Mouse (Mus musculus): ENCODE measurements around the gene Nod1.

The Nod1 gene

DNA sequence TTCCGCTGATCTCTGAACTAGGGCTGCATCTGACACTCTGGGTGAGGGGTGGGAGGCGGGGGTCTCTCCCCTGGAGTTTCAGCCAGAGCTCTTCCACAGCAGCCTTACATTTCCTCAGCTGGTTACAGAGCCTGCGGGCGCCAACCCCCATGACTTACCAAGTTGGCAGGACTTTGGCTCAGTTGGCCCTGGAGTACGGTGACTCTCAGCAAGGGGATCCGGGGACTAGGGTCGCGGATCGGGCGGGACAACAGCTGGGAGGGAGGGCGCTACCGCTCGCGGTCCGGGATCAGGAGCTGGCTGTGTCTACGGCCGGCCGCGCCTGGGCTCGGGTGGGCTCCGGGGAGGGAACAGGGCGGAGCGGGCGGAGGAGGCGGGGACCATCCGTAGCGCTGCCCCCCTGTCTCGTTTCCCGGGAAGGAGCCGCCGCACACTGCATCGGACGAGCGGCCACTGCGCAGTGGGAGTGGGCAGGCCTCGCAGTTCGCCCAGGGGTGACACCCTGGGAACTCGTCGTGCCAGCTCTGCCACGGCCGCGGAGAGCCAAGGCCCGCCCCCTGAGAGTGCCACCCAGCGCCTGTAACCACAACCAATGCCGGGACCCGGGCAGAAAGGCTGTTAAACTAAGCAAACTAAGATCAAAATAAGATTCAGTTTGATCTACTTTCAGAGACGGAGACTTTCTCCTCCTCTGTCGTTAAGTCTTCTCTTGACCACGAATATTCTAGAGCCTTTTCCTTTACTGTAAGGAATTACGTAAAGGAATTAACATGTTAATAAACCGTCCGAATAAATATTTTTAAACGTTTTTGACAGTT lies at the start of gene Nod1:
Nod1 (minus strand) TSS at position 502 of the 818 bp plus-strand sequence.
- DNase-seq = peak; percentile 47

DNA sequence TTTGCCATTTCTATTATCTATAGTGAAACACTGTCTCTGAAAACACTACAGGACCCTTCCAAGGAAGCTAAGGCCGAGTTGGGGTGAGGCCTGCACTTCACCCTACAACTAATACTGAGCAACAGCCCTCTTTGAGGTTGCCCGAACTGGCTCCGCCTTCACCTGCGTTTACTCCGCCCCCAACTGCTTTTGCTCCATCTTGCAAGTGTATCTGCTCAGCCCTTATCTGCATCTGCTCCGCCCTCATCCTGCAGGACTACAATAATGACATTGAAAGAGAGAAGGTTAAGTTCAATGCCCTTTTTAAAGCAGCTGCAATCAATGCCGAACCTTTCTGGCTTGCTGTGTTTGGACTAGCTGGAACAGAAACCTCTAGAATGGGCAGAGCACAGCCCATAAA lies 49.4 kb upstream of the Nod1 start:
- no peak for DNase-seq

DNA sequence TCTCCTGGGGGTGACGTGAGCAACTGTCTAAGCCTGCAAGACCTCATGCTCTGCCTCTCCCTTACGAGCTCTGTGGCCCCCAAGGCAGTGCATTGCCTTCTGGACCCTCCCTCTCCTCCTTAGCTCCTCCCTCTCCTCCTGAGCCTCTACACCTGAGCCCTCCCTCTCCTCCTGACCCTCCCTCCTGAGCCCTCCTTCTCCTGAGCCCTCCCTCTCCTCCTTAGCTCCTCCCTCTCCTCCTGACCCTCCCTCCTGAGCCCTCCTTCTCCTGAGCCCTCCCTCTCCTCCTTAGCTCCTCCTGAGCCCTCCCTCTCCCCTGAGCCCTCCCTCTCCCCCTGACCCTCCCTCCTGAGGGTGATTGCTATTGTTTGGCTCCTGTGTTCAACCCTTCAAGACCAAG lies 46.0 kb upstream of the Nod1 start:
- no peak for DNase-seq

DNA sequence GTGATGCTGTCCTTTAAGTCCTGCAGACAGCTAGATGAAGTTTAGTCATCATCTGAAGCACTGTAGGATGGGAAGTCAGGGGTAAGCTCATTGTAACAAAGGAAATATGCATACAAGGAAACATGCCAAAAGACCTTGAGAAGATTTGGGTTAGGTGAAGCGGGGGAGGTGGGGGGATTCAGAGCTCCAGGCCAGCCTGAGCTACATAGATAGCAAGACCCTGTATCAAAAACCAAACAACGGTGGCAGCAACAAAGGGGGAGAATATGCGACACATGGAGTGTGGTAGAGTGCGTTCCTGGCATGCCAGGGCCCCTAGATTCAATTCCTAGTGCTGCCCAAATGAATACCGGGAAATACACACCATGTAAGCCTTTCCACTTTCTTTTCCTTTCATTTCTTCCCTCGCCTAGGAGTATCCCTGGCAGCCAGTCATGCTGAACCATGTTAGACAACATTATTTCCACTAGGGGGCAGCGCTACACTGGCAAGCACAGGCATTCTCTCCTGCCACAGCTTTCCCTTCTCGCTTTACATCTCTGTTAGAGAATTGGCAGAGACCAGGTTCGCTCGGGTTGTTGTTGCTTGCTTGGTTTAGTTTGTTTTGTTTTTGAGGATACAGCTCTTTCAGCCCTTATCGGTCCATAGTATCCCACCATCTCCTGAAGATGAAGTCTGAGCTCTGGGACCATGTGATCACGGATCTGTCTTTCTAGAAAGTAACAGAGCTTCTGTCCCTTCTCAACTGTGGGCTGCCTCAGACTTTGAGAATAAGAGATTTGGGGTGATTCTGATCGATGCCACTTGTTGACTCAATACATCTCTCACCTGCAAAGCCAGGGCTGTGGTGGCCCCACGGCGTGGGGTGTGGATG lies 44.5 kb upstream of the Nod1 start:
- peak; percentile 34 for DNase-seq

DNA sequence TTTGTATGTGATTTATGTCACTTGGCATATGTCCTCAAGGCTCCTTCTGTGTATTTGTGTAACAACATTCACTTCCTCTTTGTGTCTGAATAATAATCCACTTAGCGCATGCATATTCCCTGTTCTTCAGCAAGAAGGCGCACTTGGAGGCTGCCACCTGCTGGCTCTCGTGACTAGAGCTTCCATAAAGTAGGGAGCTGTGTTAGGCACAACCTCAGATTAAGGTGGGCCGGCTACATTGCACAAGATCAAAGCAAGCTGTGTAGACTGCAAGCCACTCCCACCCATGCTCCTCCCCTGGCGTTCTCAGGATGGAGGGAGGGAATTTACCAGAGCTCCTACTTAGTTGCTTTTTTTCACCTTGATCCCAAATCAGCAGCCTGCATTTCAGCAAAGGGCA lies 43.8 kb upstream of the Nod1 start:
- DNase-seq = no peak

DNA sequence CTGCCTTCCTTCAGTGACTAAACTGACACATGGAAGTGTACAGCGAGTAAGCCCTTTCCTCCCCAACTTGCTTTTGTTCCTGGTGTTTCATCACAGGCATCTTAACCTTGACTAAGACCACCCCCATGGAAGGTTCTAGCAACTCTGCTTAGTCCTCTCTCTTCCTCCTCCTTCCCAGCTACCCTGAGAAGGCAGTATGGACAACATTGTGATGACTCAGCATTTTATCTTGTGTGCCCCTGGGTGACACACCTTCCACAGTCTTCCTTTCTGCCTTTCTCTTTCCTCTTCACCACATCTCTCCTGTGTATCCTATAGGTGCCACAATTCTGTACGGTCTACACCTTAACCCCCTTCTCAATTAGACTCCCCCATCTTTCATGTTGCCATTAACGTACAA lies 41.8 kb upstream of the Nod1 start:
- DNase-seq = no peak

DNA sequence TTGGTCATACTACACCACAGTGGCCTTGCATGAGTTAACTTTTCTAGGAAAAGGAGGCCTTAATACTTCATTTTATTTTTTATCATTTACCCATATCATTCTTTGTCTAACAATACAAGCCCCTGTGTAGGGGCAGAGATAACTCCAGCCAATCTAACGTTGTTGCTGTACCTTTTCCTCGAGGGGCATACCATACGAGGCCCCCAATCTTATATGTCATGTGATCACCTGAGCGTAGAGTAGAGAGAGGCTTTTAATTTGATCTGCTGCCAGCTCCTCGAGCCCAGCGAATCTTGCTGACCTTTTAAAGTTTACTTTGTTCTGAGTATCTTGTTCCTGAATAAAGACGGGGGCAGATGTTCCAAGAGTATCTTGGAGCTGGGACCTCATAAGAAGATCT lies 40.1 kb upstream of the Nod1 start:
- DNase-seq = no peak

DNA sequence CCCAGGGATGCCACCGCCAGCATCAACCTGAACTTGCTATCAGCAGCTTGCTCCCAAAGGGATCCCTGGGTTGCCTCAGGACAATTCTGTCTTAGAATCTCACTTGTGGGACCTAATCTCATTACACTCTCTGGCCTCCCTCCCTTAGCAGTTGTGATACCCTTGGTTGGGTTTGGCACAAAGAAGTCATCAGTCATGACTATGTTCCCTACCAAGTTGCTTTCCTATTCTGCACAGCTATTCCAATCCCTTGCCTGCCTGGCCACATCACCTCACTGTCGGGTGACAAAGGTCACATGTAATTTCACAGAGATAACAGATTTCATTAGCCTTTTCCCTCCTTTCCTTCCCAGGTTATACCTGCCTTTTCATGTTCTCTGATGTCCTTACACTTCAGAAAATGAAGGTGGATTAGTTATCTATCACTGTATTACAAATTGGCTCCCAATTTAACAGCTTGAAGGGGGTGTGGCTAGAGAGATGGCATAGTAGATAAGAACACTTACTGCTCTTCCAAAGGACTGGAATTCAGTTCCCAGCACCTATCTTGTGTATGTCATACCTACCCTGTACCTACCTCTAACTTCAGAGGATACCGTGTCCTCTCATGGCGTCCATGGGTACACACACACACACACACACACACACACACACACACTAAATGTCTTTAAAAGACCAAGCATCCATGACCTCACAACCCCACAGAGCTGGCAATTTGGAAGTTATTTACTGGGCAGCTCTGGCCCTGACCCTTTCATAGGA lies 38.1 kb upstream of the Nod1 start:
- no peak for DNase-seq

DNA sequence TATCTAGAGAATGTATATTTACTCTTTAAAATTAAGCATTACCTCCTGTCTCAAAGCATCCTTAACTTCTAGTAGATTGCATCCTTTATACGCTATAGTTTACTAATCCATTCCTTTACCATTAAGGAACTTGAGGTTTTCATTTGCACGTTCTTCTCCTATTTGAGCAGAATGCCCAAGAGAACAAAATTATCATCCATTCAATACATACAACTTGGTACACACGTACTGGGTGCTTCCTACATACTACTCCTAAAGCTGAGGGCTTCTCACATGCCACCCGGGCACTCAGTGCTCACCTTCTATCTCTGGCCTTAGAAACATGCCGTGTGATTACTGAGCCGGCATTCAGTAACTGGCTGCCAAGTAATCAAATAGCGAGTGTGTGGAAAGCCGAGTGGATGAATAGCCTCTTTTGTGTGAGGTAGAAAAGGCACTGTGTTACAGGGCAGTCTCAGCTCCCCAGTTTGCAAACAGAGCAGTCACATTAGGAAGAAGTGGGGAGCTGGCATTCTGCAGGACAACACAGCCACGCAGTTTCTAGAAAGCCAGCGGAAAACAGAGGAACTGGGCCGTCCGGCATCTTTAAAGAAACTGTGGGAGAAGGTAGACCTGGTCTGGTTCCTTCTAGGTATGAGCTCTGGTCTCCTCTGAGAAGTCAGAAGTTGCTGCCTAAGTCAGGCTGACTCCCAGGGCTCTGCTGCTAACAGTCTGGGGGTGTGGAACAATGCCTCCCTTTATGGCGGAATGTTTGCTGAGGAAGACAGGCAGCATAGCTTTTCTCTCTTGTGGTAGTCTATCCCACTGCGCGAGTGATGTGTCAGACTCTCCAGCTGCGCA lies 37.2 kb upstream of the Nod1 start:
- DNase-seq = no peak

DNA sequence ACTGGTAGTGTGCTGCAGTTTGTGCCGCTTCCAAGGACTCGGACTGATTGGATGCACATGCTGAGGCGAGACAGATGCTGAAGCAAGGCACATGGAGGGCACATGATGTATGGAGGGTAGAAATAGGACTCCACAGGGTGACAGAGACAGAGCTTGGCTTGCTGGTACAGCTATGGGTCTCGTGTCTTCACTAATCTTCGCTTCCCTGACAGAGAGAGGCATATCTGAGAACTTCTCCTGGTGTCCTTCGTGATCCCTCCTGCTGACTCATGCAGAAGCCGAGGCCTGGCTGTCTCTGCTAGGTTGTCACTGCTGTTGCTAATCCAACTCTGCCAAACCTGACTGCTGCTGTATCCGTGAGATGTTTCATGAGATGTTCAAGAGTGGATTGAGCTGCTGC lies 36.0 kb upstream of the Nod1 start:
- no peak for DNase-seq

DNA sequence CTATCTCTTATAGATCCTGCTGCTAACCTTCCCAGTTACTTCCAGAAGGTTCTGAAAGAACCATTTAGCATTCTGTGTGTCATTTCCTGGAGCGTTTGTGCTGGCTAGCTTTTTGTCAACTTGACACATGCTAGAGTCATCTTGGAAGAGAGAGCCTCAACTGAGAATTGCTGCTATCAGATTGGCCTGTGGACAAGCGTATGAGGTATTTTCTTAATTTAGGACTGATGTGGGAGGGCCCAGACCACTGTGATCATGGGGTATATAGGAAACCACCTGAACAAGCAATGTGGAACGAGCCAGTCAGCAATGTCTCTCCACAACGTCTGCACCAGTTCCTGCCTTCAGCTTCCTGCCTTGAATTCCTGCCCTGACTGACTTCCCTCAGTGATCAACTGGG lies 31.1 kb upstream of the Nod1 start:
- no peak for DNase-seq

DNA sequence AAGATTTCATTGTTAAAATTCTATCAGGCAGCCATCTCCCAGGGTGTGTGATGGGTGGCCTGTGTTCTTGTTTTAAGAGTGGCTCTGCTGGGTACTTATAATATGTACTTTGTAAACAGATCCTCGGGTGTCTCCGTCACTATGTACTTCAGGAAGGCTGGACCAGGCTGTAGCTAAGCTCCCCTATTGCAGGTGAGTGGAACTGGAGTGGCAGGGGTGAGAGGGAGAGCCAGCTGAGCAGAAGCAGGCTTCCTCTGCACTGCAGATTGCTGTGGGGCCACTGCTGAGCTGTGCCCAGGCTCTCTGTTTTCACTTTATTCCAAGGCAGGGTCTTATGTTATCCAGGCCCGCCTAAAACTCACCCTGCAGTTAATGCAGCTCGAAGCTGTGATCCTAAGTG lies 30.0 kb upstream of the Nod1 start:
- DNase-seq = no peak

DNA sequence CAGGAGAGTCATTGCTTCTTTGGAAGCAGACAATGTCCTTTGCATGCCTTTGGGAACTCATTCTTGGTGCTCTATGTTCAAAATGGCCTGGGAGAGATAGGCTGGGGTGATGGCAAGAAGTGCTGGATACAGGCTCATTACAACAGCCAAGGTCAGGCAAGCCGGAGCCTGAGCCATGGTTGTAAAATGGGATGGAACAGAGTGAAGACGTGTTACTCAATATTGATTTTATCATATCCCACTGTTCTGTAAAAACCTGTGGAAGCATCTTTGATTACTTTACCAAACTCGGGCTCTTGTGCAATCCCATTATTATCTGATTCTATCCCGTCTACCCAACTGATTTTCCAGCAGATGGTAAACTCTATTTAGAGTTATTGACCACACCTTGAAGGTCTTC lies 28.9 kb upstream of the Nod1 start:
- DNase-seq = no peak

DNA sequence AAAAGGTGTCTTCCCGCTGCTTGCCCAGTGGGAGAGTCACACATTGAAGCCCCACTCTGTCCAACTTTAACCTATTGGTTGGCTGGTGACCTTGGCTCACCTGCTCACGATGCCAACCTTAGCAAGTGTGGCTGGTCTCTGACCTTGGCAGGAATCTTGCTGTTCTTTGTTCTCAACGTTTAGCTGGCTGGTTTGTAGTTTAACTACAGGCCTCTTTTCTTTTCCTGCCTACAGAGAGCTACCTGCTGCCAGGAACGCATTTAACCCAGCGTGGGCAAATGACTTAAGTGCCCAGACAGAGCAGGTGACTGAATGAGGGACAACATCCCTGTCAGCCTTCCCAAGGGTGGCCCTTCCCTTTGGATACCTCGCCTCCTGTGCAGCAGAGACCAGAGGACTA lies 25.3 kb upstream of the Nod1 start:
- no peak for DNase-seq

DNA sequence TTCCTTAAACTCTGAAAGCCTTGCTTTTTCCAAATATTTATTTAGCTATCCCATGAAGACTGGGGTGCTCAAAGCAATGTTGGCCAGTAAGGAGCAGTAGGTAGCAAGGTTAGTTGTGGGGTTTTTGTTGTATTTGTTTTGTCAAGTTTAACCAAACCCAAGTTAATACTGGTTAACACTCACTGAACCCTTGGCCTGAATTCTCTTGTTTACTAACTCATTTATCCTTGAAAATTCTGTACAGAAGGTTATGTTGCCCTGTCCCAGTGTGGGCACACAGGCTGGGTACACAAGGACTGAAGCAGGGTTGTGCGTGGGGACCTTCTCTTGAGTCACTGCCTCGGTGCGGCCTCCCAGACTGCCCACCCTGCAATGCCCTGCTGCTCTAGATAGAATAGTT lies 23.9 kb upstream of the Nod1 start:
- no peak for DNase-seq

DNA sequence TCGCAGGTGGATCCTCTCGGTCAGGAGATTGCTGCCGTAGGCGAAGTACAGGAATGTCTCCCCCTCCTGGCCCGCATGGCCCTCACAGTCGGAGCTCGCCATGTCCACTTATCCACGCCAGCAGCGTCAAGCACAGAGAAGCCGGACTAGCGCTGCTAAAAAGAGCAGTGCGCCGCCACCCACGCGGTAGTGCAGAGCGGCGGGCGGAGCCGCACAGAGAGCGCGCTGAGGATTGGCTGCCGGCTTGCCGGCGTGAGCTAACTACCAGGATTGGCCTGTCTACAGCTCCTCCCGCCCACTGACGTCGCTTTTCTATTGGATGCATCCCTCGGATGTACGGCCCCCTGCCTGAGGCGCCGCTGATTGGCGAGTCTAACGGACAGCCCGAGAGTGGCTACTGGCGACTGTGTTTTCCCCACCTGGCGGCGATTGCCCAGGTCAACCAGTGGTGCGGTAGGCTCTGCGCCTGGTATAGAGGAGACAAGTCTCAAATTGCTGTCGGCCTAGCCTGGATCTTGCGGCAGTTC lies 20.4 kb upstream of the Nod1 start, which contains the start of gene Ggct:
Ggct (minus strand) TSS at position 217 of the 527 bp plus-strand sequence.
- DNase-seq = peak; percentile 98

DNA sequence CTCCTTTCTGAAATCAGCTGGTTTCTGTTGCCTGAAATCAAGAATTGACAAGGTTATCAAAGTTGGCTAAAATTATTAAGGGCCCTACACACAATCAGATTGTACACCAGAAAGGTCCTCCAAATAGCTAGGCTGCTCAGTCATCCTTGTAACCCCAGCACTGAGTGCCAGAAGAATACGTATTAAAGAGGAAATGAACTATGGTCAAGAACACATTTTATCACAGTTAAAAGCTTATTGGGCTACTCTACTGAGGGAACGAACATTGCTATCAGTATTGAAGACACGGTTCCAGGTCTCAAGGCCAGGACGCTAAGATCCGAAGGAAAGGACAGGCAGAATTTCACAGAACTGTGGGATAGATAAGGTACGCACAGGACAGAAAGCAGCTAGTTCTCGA lies 19.7 kb upstream of the Nod1 start:
- no peak for DNase-seq

DNA sequence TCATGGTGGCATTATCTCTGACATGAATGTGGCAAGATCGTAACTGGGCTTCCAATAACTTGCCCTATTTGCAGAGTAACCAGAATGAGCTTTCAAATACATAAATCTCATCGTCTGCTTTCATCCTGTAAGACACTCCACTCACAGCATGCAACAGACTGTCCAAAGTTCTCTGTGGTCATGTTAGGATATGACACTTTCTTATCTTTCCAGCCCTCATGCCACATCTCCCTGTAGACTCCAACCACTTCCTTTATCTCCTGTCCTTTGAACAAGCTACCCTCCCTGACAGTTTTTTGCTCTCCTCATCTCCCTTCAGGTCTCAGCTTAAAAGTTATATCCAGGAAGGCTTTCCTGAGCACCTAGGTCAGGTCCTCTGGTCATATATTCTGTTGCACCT lies 18.8 kb upstream of the Nod1 start:
- DNase-seq = no peak

DNA sequence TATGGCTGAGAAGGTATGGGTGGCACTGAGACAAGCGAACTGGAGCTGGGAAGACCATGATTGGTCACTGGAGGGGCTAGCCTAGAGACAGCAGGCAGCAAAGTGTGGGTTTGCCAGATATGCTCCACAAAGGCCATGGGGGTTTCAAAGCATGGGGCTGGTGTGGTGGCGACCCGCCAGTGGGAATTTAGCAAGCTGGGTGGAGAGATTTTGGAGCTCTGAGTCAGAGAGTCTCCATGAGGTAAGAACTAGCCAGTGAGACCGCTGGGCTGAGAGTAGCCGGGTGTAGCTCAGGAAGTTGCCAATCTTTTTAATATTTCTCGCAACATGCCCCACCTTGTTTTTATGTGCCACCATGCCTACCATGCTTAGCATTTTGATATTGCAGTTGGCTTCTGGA lies 15.7 kb upstream of the Nod1 start:
- no peak for DNase-seq

DNA sequence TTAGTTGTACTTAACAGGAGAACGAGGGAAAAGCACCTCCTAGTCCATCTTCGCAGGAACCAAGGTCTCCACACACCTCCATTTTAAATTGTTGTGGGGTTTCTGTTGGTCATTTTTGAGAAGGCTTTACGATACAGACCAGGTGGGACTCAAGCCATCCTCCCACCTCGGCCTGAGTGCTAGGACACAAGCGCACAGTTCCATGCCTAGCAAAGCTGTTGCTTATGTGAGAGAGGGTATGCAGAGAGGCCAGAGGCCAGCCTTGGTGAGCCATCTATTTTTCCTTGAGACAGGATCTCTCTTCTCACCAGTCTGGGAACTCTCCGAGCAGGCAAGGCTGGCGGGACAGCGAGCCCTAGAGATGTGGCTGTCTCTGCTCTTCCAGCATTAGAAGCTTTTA lies 11.7 kb upstream of the Nod1 start:
- no peak for DNase-seq

DNA sequence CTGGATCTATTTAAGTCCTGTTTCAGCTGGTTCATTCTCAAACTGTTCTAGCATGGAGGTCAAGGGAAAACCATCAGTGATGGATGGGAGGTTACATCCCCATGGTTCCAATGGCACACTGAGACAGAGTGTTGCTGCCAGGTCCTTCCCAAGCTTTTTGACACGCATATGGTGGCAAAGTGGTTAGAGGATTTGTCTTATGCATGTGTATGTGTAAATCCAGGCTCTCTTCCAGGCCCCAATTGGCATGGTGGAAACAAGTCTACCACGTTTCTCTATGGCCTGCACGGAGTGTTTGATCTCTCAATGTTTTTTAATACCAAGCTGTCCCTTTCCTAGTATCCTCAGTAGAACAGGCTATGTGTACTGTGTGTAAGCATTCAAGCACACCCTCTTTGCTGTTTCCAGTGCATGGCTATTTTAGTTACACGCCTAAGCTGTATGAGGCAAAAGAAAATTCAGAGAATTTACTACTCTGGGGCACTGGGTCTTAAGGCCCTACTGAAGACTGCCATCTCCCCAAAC lies 11.2 kb upstream of the Nod1 start:
- DNase-seq = no peak

DNA sequence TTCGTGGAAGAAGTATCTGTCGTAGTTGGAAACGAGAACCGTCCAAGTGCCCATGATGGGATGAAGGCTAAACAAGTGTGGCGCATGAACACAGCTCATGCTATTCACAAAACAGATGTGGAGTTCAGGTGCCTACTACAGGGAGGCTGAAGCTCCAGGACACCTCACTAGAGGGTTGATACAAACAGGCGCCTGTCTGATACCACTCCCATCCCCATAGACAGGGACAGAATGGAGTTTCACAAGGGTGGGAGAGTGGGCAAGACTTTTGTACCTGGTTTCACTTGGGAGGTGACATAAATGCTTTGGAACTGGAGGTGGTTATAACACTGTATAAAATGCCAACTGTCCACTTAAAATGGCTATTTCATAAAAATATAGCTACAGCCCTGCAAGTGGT lies 7.0 kb upstream of the Nod1 start:
- no peak for DNase-seq

All from cerebellum, adult 11-12 months (tissue).